Mouse (Mus musculus) intestine, embryonic 15.5 days (tissue): ENCODE measurements around the gene Hpcal1. TPM values are rescaled to one million over a fixed set of nuclear protein-coding genes. Genes with fewer than 3 reads are reported as not detected.

Source experiments
- ATAC-seq: fragments of 200-750 bp; cut with Nextera tagmentation; 2 replicates; pipeline ENCODE4 v1.8.0; 2017; ENCODE audit warnings: moderate TSS enrichment, moderate library complexity
- H3K27ac ChIP-seq: fragments of 300-500 bp; sonication (generic); 2 replicates; pipeline ENCODE4 v1.5.1; 2015; ENCODE audit warnings: mild to moderate bottlenecking, inconsistent platforms
- H3K27me3 ChIP-seq: fragments of 300-500 bp; sonication (generic); replicated peaks from 2 replicates; pipeline ENCODE4 v1.6.1; 2015; ENCODE audit warnings: inconsistent platforms
- H3K36me3 ChIP-seq: fragments of 300-500 bp; sonication (generic); 2 replicates; pipeline ENCODE4 v1.6.1; 2015; ENCODE audit warnings: inconsistent platforms
- H3K4me1 ChIP-seq: fragments of 300-500 bp; sonication (generic); replicated peaks from 2 replicates; pipeline ENCODE4 v1.6.1; 2015; ENCODE audit warnings: inconsistent platforms
- H3K4me2 ChIP-seq: fragments of 300-500 bp; sonication (generic); replicated peaks from 2 replicates; pipeline ENCODE4 v1.6.1; 2015; ENCODE audit warnings: mild to moderate bottlenecking, inconsistent platforms
- H3K4me3 ChIP-seq: fragments of 300-500 bp; sonication (generic); replicated peaks from 2 replicates; pipeline ENCODE4 v1.5.1; 2015; ENCODE audit warnings: inconsistent platforms
- H3K9ac ChIP-seq: fragments of 300-500 bp; sonication (generic); 2 replicates; pipeline ENCODE4 v1.6.1; 2015; ENCODE audit warnings: inconsistent platforms
- H3K9me3 ChIP-seq: fragments of 300-500 bp; sonication (generic); 2 replicates; pipeline ENCODE4 v1.6.1; 2016; ENCODE audit warnings: inconsistent platforms
- WGBS: fragments of 180-500 bp; shearing (Covaris S2); methylation state at CpG from one replicate; pipeline ENCODE4 v1.1.7; 2015; 5-methylcytosine and 5-hydroxymethylcytosine counted together
- polyA plus RNA-seq: library from polyadenylated mRNA; unstranded; fragments of >200 nt; fragmentation: Nextera tagmentation; extraction: Ambion mirVana; gene quantifications from 2 replicates; pipeline ENCODE4 v1.2.1, GENCODE M21; 2015

Gene Hpcal1
- polyA plus RNA-seq, 1 experiment from 2014 or later = 46.7 TPM

DNA sequence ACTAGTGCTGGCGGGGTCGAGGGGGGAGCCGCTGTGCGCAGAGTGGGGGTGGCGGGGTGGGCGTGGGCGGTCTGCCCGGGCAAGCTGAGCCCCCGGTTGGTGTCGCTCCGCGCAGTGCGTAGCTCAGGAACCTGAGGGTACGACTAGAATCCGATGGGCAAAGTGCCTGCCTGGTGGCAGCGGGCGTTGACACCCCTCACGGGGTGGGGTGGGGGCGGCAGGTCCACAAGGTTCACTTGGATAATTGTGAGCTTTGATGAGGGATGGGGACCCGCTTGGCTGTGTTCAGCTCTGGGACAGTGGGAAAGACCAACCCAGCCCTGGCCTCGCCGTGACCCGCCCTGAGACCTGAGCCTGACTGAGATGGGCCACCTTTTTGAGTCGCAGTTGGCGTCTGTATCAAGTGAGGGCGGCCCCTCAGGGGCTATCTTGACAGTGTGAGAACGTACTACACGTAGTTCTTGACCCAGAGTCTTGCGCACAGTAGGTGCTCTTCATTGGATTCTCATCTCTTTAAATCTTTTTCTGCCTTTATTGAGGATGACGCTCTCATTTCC, 742 bp downstream of the Hpcal1 start:
- peak overlapping the region; percentile 93 for H3K4me2 ChIP-seq
- H3K27ac ChIP-seq = no peak overlapping the region
- no peaks in the 10 kb centered on the region for H3K27me3 ChIP-seq
- no peaks in the 10 kb centered on the region for H3K36me3 ChIP-seq
- peaks cover 27% of the 10 kb centered on the region for H3K4me1 ChIP-seq
- peak; percentile 4 for ATAC-seq
- H3K9ac ChIP-seq = peak overlapping the region; percentile 69
- WGBS = 1% methylated on average over 30 of the region's 30 CpGs
- H3K9me3 ChIP-seq = no peaks in the 10 kb centered on the region
- peak overlapping the region; percentile 65 for H3K4me3 ChIP-seq

DNA sequence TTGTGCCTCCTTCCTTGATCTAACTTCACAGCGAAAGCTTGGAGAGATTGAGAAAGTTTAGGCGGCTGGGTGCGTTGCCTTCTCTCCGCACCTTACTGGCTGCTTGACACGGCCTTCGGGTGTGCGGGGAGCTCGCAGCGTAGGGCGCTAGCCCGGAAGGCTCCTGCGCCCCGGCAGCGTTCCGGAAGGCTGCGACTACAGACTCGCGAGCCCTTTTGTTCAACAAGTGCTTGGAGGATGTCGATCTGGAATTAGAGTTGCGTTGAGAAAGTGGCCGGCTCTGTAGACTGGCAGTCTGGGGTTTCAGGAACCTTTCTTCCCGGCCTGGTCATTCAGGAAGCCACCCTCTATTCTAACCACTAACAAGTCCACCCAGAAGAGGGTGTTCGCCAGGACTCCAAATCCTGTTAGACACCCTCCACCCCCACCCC, 1.2 kb downstream of the Hpcal1 start:
- Histone ChIP-seq H3K27ac (peak overlapping the region; percentile 45; the same call in 1 of the 2 replicates), H3K36me3 (no peaks in the 10 kb centered on the region), H3K9me3 (no peaks in the 10 kb centered on the region), H3K27me3 (no peaks in the 10 kb centered on the region), H3K4me1 (peaks cover 27% of the 10 kb centered on the region), H3K9ac (peak overlapping the region; percentile 69), H3K4me2 (peak overlapping the region; percentile 93), H3K4me3 (peak overlapping the region; percentile 65)
- ATAC-seq = no peak
- WGBS = under 1% methylated on average over 23 of the region's 23 CpGs

DNA sequence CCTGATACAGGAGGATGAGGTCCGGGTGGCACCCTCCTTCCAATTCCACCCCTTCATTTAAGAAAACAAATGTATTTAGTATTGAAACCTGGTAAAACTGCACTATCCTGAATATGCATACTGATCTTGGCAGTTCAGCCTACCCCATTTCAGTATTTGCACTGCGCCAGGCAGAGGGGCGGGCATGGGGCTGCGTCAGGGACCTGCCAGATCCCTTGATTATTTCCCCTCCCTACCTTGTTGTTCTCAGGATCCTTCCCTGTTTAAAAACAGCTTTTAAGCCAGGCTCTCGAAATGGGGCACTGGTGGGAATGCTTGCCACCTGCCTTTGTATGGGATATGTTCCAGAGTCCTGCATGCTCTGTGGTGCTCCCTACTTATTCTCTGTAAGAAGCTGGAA, 1.7 kb downstream of the Hpcal1 start:
- no peak for ATAC-seq
- Histone ChIP-seq H3K36me3 (no peaks in the 10 kb centered on the region), H3K27ac (peak overlapping the region; percentile 45; the same call in 1 of the 2 replicates), H3K9me3 (no peaks in the 10 kb centered on the region), H3K4me1 (peaks cover 27% of the 10 kb centered on the region), H3K27me3 (no peaks in the 10 kb centered on the region), H3K9ac (peak overlapping the region; percentile 69), H3K4me2 (peak overlapping the region; percentile 93), H3K4me3 (peak overlapping the region; percentile 65)
- 40% methylated on average over 5 of the region's 5 CpGs for WGBS

- 48% methylated on average over 4 of the region's 4 CpGs for WGBS
- Histone ChIP-seq H3K4me1 (peaks cover 27% of the 10 kb centered on the region), H3K4me2 (peak overlapping the region; percentile 93), H3K4me3 (no peak overlapping the region), H3K27me3 (no peaks in the 10 kb centered on the region), H3K9ac (no peak overlapping the region), H3K36me3 (no peaks in the 10 kb centered on the region), H3K9me3 (no peaks in the 10 kb centered on the region), H3K27ac (no peak overlapping the region)
- ATAC-seq = no peak
Observed at GRCm38 (mm10) chr12:17692953-17693352, 2.3 kb downstream of the Hpcal1 start.

DNA sequence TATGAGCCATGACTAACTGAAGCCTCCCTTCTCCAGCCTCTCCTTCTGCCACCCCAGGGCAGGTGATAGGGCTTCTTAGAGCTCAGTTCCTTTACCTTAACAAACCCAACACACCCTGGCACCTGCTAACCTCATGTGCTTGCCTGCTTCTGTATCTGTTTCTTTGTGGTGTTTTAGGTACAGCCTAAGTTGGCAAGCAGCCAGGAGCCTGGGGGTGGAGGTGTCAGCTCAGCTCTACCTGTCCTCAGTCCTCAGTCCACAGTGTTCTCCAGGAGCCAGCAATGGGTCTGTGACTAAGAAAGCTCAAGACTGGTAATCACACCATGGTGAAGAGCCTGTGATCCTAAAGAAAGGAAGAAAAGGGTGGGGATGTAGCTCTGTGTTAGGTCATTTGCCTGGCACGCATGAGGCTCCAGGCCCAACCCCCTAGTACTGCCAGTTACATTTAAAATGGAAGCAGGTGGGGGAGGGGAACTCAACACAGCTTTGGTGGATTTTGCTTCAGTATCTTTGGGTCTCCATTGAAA, 4.0 kb downstream of the Hpcal1 start:
- Histone ChIP-seq H3K27ac (no peak overlapping the region), H3K9ac (no peak overlapping the region), H3K4me1 (peaks cover 35% of the 10 kb centered on the region), H3K9me3 (no peaks in the 10 kb centered on the region), H3K36me3 (no peaks in the 10 kb centered on the region), H3K27me3 (no peaks in the 10 kb centered on the region), H3K4me3 (no peak overlapping the region), H3K4me2 (no peak overlapping the region)
- ATAC-seq = no peak
- 71% methylated on average over 1 of the region's 1 CpGs for WGBS

- Histone ChIP-seq H3K4me1 (peaks cover 35% of the 10 kb centered on the region), H3K27me3 (no peaks in the 10 kb centered on the region), H3K27ac (no peak overlapping the region), H3K4me2 (no peak overlapping the region), H3K9ac (no peak overlapping the region), H3K9me3 (no peaks in the 10 kb centered on the region), H3K4me3 (no peak overlapping the region), H3K36me3 (no peaks in the 10 kb centered on the region)
- WGBS = 89% methylated on average over 7 of the region's 7 CpGs
- no peak for ATAC-seq
Observed at GRCm38 (mm10) chr12:17696395-17696794, 5.7 kb downstream of the Hpcal1 start.

- Histone ChIP-seq H3K9me3 (no peaks in the 10 kb centered on the region), H3K4me3 (no peak overlapping the region), H3K27ac (no peak overlapping the region), H3K4me1 (peaks cover 28% of the 10 kb centered on the region), H3K4me2 (no peak overlapping the region), H3K36me3 (no peaks in the 10 kb centered on the region), H3K9ac (no peak overlapping the region), H3K27me3 (no peaks in the 10 kb centered on the region)
- WGBS = 29% methylated on average over 4 of the region's 4 CpGs
- ATAC-seq = no peak
Observed at GRCm38 (mm10) chr12:17698934-17699333, 8.3 kb downstream of the Hpcal1 start.

DNA sequence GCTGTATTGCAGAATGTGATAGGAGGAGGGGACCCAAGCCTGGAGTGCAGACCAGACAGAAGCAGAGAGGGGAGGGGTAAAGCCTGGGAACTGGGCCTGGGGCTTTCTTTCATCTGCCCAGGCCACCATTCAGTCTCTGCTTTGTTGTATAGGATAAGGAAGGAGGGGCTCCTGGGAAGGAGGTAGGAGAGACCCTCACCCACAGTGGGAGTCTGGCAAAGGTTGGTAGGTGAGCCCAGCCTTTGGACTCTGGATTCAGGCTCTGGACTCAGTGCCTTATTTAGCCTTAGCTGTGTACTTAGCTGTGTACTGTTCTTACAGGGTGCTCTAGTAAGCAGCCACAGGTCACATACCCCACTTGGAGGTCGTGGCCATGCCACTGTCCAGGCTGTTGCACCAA, 8.8 kb downstream of the Hpcal1 start:
- Histone ChIP-seq H3K36me3 (no peaks in the 10 kb centered on the region), H3K27ac (no peak overlapping the region), H3K27me3 (no peaks in the 10 kb centered on the region), H3K4me3 (no peak overlapping the region), H3K9me3 (no peaks in the 10 kb centered on the region), H3K9ac (no peak overlapping the region), H3K4me2 (no peak overlapping the region), H3K4me1 (peaks cover 25% of the 10 kb centered on the region)
- no peak for ATAC-seq
- WGBS = 74% methylated on average over 1 of the region's 1 CpGs

- 70% methylated on average over 5 of the region's 5 CpGs for WGBS
- H3K4me1 ChIP-seq = peaks cover 20% of the 10 kb centered on the region
- H3K9ac ChIP-seq = no peak overlapping the region
- ATAC-seq = no peak
- no peak overlapping the region for H3K27ac ChIP-seq
- no peaks in the 10 kb centered on the region for H3K36me3 ChIP-seq
- no peaks in the 10 kb centered on the region for H3K9me3 ChIP-seq
- H3K27me3 ChIP-seq = no peaks in the 10 kb centered on the region
- no peak overlapping the region for H3K4me2 ChIP-seq
- no peak overlapping the region for H3K4me3 ChIP-seq
Observed at GRCm38 (mm10) chr12:17701131-17701720, 10.6 kb downstream of the Hpcal1 start.

- WGBS = 42% methylated on average over 2 of the region's 2 CpGs
- Histone ChIP-seq H3K4me1 (peaks cover 20% of the 10 kb centered on the region), H3K9me3 (no peaks in the 10 kb centered on the region), H3K4me2 (no peak overlapping the region), H3K9ac (no peak overlapping the region), H3K4me3 (no peak overlapping the region), H3K27ac (0 out of 2 replicates have a peak overlapping the region, but pooled peaks have one; percentile 18), H3K27me3 (no peaks in the 10 kb centered on the region), H3K36me3 (no peaks in the 10 kb centered on the region)
- peak; percentile 13; the same call in 1 of the 2 replicates for ATAC-seq
Observed at GRCm38 (mm10) chr12:17701795-17702194, 11.1 kb downstream of the Hpcal1 start.

- WGBS = 50% methylated on average over 9 of the region's 9 CpGs
- peak; percentile 12; the same call in 1 of the 2 replicates for ATAC-seq
- no peak overlapping the region for H3K4me2 ChIP-seq
- H3K4me3 ChIP-seq = no peak overlapping the region
- H3K27me3 ChIP-seq = no peaks in the 10 kb centered on the region
- no peaks in the 10 kb centered on the region for H3K9me3 ChIP-seq
- H3K27ac ChIP-seq = no peak overlapping the region
- peaks cover 20% of the 10 kb centered on the region for H3K4me1 ChIP-seq
- no peak overlapping the region for H3K9ac ChIP-seq
- no peaks in the 10 kb centered on the region for H3K36me3 ChIP-seq
Observed at GRCm38 (mm10) chr12:17702257-17702943, 11.7 kb downstream of the Hpcal1 start.

GRCm38 (mm10) chr12:17702944-17703335, 12.3 kb downstream of the Hpcal1 start:
- H3K4me2 ChIP-seq = no peak overlapping the region
- no peaks in the 10 kb centered on the region for H3K27me3 ChIP-seq
- WGBS = 64% methylated on average over 6 of the region's 6 CpGs
- no peaks in the 10 kb centered on the region for H3K9me3 ChIP-seq
- ATAC-seq = no peak
- H3K36me3 ChIP-seq = no peaks in the 10 kb centered on the region
- H3K4me3 ChIP-seq = no peak overlapping the region
- no peak overlapping the region for H3K9ac ChIP-seq
- H3K27ac ChIP-seq = no peak overlapping the region
- peaks cover 20% of the 10 kb centered on the region for H3K4me1 ChIP-seq
